11 mouse cellular contexts compared by ENCODE assay signal in the genomic region with DNA sequence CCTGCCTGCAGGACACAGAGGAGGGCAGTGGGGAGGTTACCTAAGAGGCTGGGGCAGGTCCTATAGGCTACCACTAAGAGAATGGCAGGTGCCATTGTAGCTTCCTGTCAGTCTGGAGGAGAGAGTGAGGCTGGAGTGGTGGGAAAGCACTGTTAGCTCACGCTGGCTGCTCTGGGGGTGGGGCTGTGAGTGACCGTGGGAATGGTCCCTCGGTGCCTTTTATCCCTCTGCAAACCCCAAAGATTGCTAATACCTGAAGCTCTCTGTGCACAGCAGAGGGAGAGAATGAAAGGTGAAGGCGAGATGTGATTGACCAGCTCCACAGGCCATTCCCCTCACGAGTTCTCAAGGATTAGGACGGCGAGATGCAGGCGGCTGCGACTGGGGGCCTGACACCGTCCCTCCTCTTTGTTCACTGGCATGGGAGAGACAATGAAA.
DNase-seq lines count a peak whose midpoint lies in the region; ATAC-seq and TF ChIP-seq lines count a peak whose summit lies in the region.
"Had no signal": no experiment of that assay in that cellular context is flagged by ENCODE, and none has a peak within 500 bp of the region (broad histone marks: within the 10 kb centered on the region; RNA-seq: fewer than 3 reads in every experiment).

No protein-coding gene starts in this region.

- H3K9ac ChIP-seq in neural tube, embryonic 12.5 days, result 0 out of 2 replicates have a peak overlapping the region, but pooled peaks have one; percentile 30
- 0 out of 2 replicates have a peak overlapping the region, but pooled peaks have one; percentile 4 for H3K9ac ChIP-seq in hindbrain, postnatal 0 days (replicated peaks; ENCODE audit: low read length)
- peak overlapping the region; percentile 29; the same call in 1 of the 2 replicates for H3K9ac ChIP-seq in stomach, embryonic 16.5 days (ENCODE audit: low read length)

- H3K4me3 ChIP-seq in heart, embryonic 10.5 days, result peak overlapping the region; percentile 33; the same call in 1 of the 2 replicates
- H3K4me3 ChIP-seq in neural tube, embryonic 12.5 days, result no peak overlapping the region
- no peak overlapping the region for H3K4me3 ChIP-seq in hindbrain, postnatal 0 days (ENCODE audit: low read length)
- H3K4me3 ChIP-seq in stomach, embryonic 16.5 days (replicated peaks; ENCODE audit: low read length), result no peak overlapping the region

- H3K36me3 ChIP-seq in heart, embryonic 10.5 days, result no peaks in the 10 kb centered on the region
- no peaks in the 10 kb centered on the region for H3K36me3 ChIP-seq in neural tube, embryonic 12.5 days
- H3K36me3 ChIP-seq in hindbrain, postnatal 0 days (ENCODE audit: insufficient read depth, low read length), result no peaks in the 10 kb centered on the region
- no peaks in the 10 kb centered on the region for H3K36me3 ChIP-seq in stomach, embryonic 16.5 days (ENCODE audit: control insufficient read depth, insufficient read depth, low read length)

- ATAC-seq in neural tube, embryonic 12.5 days (ENCODE audit: low FRiP score, low read depth), result peak; percentile 53; the same call in 1 of the 2 replicates
- ATAC-seq in hindbrain, postnatal 0 days, result peak; percentile 51; the same call in 1 of the 2 replicates
- no peak for ATAC-seq in stomach, embryonic 16.5 days (ENCODE audit: insufficient read depth, low FRiP score)

- no peaks in the 10 kb centered on the region for H3K27me3 ChIP-seq in heart, embryonic 10.5 days (ENCODE audit: insufficient read depth, poor library complexity, severe bottlenecking)
- H3K27me3 ChIP-seq in neural tube, embryonic 12.5 days (replicated peaks), result no peaks in the 10 kb centered on the region; the same call in 1 of the 2 replicates
- H3K27me3 ChIP-seq in hindbrain, postnatal 0 days (ENCODE audit: insufficient read depth, low read length), result no peaks in the 10 kb centered on the region
- H3K27me3 ChIP-seq in stomach, embryonic 16.5 days (ENCODE audit: control insufficient read depth, insufficient read depth, low read length), result no peaks in the 10 kb centered on the region

- 16% methylated on average over 10 of the region's 10 CpGs for WGBS in heart, embryonic 10.5 days
- 9% methylated on average over 10 of the region's 10 CpGs for WGBS in neural tube, embryonic 12.5 days
- WGBS in hindbrain, postnatal 0 days, result 17% methylated on average over 10 of the region's 10 CpGs
- WGBS in stomach, embryonic 16.5 days, result 52% methylated on average over 10 of the region's 10 CpGs

- H3K4me2 ChIP-seq in neural tube, embryonic 12.5 days (replicated peaks), result no peak overlapping the region; the same call in 1 of the 2 replicates
- H3K4me2 ChIP-seq in hindbrain, postnatal 0 days (ENCODE audit: low read depth, low read length), result 0 out of 2 replicates have a peak overlapping the region, but pooled peaks have one; percentile 2
- no peak overlapping the region for H3K4me2 ChIP-seq in stomach, embryonic 16.5 days (ENCODE audit: low read depth, low read length)

- DNase-seq in heart, embryonic 10.5 days (ENCODE audit: low spot score), result no peak
- no peak for DNase-seq in heart, postnatal 4 days
- no peak for DNase-seq in neural tube, embryonic 10.5 days (ENCODE audit: extremely low spot score, low spot score)
- no peak for DNase-seq in hindbrain, postnatal 0 days (ENCODE audit: low spot score)
- no peak for DNase-seq in cerebellum, adult 8-10 months
- no peak for DNase-seq in right cerebral cortex, postnatal 10 days (ENCODE audit: low spot score in 2 of 2)
- DNase-seq: B cell, adult 2 months; cerebellum, postnatal 10 days; right cerebral cortex, postnatal 14 days had no signal

- TF ChIP-seq CTCF in hindbrain, postnatal 0 days (IDR thresholded peaks at IDR 0.05; ENCODE audit: low read depth), result no peak

- peaks cover 40% of the 10 kb centered on the region for H3K4me1 ChIP-seq in heart, embryonic 10.5 days
- H3K4me1 ChIP-seq in neural tube, embryonic 12.5 days, result peaks cover 42% of the 10 kb centered on the region
- H3K4me1 ChIP-seq in hindbrain, postnatal 0 days (ENCODE audit: insufficient read depth, low read length), result peaks cover 7% of the 10 kb centered on the region; the same call in 1 of the 2 replicates
- peaks cover 32% of the 10 kb centered on the region for H3K4me1 ChIP-seq in stomach, embryonic 16.5 days (ENCODE audit: control insufficient read depth, insufficient read depth, low read length)

- peak overlapping the region; percentile 77 for H3K27ac ChIP-seq in heart, embryonic 10.5 days
- H3K27ac ChIP-seq in neural tube, embryonic 12.5 days, result no peak overlapping the region
- H3K27ac ChIP-seq in hindbrain, postnatal 0 days, result 0 out of 2 replicates have a peak overlapping the region, but pooled peaks have one; percentile 20
- H3K27ac ChIP-seq in stomach, embryonic 16.5 days (ENCODE audit: low read length), result peak overlapping the region; percentile 63

- H3K9me3 ChIP-seq in heart, embryonic 10.5 days, result no peaks in the 10 kb centered on the region
- H3K9me3 ChIP-seq in neural tube, embryonic 12.5 days, result no peaks in the 10 kb centered on the region
- no peaks in the 10 kb centered on the region for H3K9me3 ChIP-seq in hindbrain, postnatal 0 days (ENCODE audit: low read length)
- H3K9me3 ChIP-seq in stomach, embryonic 16.5 days (replicated peaks; ENCODE audit: control insufficient read depth, low read length), result no peaks in the 10 kb centered on the region
